Mouse (Mus musculus) cerebellum, adult 2 months (tissue): ENCODE data around the gene Rbms3. TPM values are rescaled to one million over a fixed set of nuclear protein-coding genes. Genes with fewer than 3 reads are reported as not detected.

Source experiments
- DNase-seq, 2 experiments: peaks; one replicate each; pipeline ENCODE4 v3.0.0; 2021
- H3K27ac ChIP-seq: fragments of 200-500 bp; 2 replicates; pipeline ENCODE4 v1.5.1; 2012; ENCODE audit warnings: low read length, control low read depth, inconsistent platforms; ENCODE audit not compliant: insufficient read depth
- H3K27me3 ChIP-seq: fragments of 200-500 bp; 2 replicates; pipeline ENCODE4 v1.6.1; 2012; ENCODE audit warnings: inconsistent platforms, mild to moderate bottlenecking, low read length, moderate library complexity; ENCODE audit not compliant: control insufficient read depth, insufficient read depth
- H3K4me1 ChIP-seq: fragments of 200-500 bp; 2 replicates; pipeline ENCODE4 v1.6.1; 2011; ENCODE audit warnings: low read length; ENCODE audit not compliant: control insufficient read depth, insufficient read depth
- H3K4me3 ChIP-seq: fragments of 200-500 bp; replicated peaks from 2 replicates; pipeline ENCODE3; 2011; ENCODE audit warnings: mild to moderate bottlenecking, low read depth, low read length, control low read depth; ENCODE audit not compliant: insufficient read depth
- CTCF ChIP-seq: fragments of 200-500 bp; IDR thresholded peaks from 2 replicates; pipeline ENCODE4 v1.5.1; 2011; ENCODE audit warnings: low read depth, mild to moderate bottlenecking, control low read depth, low read length, moderate library complexity, borderline replicate concordance; ENCODE audit not compliant: insufficient read depth
- POLR2A ChIP-seq: fragments of 200-500 bp; IDR thresholded peaks from 2 replicates; pipeline ENCODE4 v1.6.1; 2011; ENCODE audit warnings: low read length, control low read depth, borderline replicate concordance; ENCODE audit not compliant: insufficient read depth
- WGBS: fragments of 180-500 bp; shearing (Covaris S2); methylation state at CpG from one replicate; pipeline ENCODE4 v1.1.7; 2018; 5-methylcytosine and 5-hydroxymethylcytosine counted together
- polyA plus RNA-seq: library from polyadenylated mRNA; depleted of rRNA; stranded (reverse); fragments of >200 nt; gene quantifications from 2 replicates; pipeline ENCODE4 v1.2.3, GENCODE M21; 2012

The Rbms3 gene
- polyA plus RNA-seq, 1 experiment = 13.3 TPM

DNA sequence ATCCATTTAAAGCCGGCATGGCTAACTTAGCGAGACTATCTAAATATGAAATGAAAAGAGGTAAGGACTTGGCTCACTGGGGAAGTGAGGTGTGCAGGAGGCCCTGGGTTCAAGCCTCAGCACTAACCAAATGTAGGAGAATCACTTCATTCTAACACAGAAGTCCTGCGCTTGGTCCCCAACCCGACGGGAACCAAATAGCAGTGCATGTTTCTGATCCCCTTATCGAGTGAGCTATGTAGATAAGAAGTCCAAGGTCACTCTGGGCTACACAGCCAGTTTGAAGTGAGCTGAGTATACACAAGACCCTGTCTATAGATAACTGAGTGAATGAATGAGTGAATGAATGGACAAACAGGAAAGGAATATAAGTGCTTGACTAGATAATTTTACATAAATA is 508.1 kb downstream of the Rbms3 start:
- 93% methylated on average over 6 of the region's 6 CpGs for WGBS
- Histone ChIP-seq H3K27ac (no peak overlapping the region), H3K4me1 (no peaks in the 10 kb centered on the region), H3K4me3 (no peak overlapping the region), H3K27me3 (no peaks in the 10 kb centered on the region)
- no peak for DNase-seq
- TF ChIP-seq CTCF = no peak
- no peak for TF ChIP-seq POLR2A

DNA sequence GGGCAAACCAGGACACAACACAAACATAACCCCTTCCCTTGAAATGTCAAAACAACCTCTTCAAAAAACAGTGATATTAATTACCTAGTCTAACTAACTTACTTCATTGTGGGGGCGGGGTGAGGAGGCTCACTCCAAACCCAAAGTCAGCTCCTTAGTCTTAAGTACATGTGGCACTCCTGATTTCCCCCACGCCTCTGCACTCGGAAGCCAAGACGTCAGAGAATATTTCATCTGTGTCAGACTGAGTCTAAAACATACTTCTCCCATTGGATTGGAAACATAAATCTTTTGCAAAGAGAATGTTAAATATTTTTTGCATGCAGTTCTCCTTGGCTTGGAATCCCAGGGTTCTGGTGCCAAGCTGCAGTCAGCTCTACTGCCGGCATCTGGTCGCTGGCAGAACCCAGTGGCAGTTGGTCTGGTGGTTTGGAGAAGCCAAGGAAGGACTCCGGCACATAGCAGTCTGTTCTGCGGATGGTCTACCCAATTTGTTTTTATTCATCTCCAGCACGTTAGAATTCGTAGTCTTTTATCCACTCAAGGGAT is 512.5 kb downstream of the Rbms3 start:
- Histone ChIP-seq H3K27ac (no peak overlapping the region), H3K4me1 (no peaks in the 10 kb centered on the region), H3K4me3 (no peak overlapping the region), H3K27me3 (no peaks in the 10 kb centered on the region)
- no peak for TF ChIP-seq POLR2A
- TF ChIP-seq CTCF = no peak
- 22% methylated on average over 10 of the region's 10 CpGs for WGBS
- no peak for DNase-seq

DNA sequence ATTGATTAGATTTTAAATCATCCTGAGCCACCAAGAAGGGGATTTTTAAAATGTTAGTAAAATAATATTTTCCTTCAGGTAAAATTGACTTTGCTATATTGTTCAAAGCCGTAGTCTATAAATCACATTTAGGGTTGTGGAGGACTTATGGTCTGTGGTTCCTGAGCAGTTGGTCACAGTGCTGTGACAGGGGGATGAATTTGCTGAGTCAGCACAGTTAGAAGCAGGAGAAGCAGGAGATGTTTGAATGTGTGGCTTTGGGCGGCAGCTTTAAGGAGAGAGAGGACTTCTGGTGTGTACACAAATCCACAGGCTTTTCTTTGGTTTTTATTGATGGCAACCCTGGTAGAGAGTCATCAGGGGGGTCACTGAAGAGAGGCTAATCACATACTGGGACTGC is 514.1 kb downstream of the Rbms3 start:
- WGBS = 98% methylated on average over 2 of the region's 2 CpGs
- TF ChIP-seq POLR2A (no peak), CTCF (no peak)
- Histone ChIP-seq H3K27me3 (no peaks in the 10 kb centered on the region), H3K4me3 (no peak overlapping the region), H3K27ac (no peak overlapping the region), H3K4me1 (no peaks in the 10 kb centered on the region)
- no peak for DNase-seq

DNA sequence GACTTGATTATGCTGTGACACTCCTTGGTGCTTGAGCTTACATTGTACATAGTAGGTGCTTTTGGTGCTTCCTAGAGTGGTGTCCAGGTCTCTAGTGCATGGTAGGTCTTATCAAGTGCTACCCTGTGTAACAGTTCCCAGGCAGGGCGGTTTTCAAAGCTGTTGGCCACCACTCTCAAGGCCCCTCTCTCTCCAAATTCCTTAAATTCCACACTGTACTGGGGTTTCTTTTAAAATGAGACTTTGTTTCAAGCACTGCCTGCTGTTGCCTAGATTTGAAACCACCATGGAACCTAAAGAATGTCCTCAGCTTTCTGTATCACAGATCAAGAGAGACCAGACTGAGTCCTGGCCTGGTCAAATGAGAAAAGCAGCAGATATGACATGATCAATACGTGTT is 516.1 kb downstream of the Rbms3 start:
- no peak for DNase-seq
- Histone ChIP-seq H3K27ac (no peak overlapping the region), H3K27me3 (no peaks in the 10 kb centered on the region), H3K4me1 (no peaks in the 10 kb centered on the region), H3K4me3 (no peak overlapping the region)
- 84% methylated on average over 2 of the region's 2 CpGs for WGBS
- TF ChIP-seq CTCF (no peak), POLR2A (no peak)

DNA sequence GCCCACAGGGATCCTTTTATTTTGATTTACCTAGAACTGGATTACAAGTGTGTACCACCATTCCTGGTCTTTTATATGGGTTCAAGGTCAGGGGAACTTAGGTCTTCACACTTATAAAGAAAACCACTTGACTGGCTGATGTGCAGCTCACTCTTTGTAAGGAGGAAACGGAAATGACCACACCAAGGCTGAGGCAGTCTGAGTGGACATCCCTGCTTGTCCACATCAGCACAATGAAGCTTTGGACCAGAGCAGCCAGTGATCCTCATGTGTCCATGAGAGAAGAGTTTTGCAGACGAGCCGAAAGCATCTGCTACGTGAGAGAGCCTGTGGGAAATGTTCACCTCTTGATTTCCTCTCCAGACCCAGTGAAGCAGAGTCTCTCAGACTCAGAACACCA is 521.8 kb downstream of the Rbms3 start:
- DNase-seq = no peak
- no peaks in the 10 kb centered on the region for H3K27me3 ChIP-seq
- no peak overlapping the region for H3K4me3 ChIP-seq
- TF ChIP-seq CTCF (no peak), POLR2A (no peak)
- H3K4me1 ChIP-seq = no peaks in the 10 kb centered on the region
- 94% methylated on average over 4 of the region's 4 CpGs for whole genome bisulfite sequencing
- H3K27ac ChIP-seq = no peak overlapping the region

DNA sequence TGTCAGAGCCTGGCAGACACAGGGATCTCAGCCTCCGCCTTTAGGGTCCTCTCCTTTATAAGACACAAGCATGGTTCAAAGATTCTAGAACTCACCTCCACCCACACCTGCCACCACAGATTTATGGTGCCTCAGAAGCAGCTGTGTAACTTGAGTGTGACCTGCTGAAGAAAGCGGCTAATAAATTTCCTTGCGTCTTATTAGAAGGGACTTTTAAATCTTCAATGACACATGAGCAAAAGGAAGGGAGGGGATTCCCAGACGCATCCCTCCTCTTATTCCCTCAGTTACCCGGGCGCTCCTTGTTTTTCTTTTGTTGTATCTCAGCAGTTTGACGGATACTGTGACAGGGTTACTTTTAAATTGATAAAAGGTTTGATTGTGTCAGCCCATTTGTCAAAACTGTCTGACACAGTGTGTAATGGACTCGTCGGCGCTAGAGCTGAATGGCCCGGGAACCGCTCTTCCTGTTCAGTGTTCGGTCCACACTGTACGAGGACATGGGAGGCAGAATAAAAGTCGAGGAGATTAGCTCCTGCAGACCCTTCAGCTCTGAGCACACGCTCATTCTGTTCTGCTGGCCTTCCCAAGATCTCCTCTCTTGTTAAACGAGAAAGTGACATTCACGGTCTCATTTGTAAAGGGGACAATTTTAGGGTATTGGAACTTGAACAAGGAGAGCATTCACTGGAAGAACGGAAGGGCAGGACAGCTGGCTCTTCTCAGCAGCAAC is 527.3 kb downstream of the Rbms3 start:
- no peak overlapping the region for H3K27ac ChIP-seq

DNA sequence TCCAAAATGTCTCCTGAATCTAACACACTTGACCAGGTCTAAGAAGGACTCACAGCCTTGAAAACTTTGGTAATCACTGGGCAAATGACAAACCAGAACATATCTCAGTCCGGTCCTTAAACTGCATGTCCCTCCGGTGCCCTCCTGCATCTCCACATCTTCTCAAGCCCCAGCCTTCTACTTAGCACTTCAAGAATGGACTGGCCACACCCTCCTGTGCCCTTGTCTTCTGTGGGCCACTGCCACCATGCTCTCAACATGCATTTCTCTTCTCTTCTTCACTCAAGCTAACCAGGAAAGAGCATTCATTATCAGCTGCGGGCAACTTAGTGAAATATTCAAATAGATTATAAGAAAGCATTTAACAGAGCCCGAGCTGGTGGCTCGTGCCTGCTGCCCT is 529.5 kb downstream of the Rbms3 start:
- Histone ChIP-seq H3K27me3 (peaks cover 1% of the 10 kb centered on the region; the same call in 1 of the 2 replicates), H3K4me1 (no peaks in the 10 kb centered on the region), H3K4me3 (no peak overlapping the region), H3K27ac (no peak overlapping the region)
- TF ChIP-seq POLR2A (no peak), CTCF (no peak)
- no peak for DNase-seq
- WGBS = 97% methylated on average over 5 of the region's 5 CpGs

More for the DNA sequence above, 527.3 kb downstream of the Rbms3 start:
- Histone ChIP-seq H3K4me3 (no peak overlapping the region), H3K4me1 (no peaks in the 10 kb centered on the region), H3K27me3 (peaks cover 1% of the 10 kb centered on the region; the same call in 1 of the 2 replicates)
- TF ChIP-seq CTCF (no peak), POLR2A (no peak)
- no peak for DNase-seq
- WGBS = 69% methylated on average over 19 of the region's 19 CpGs

DNA sequence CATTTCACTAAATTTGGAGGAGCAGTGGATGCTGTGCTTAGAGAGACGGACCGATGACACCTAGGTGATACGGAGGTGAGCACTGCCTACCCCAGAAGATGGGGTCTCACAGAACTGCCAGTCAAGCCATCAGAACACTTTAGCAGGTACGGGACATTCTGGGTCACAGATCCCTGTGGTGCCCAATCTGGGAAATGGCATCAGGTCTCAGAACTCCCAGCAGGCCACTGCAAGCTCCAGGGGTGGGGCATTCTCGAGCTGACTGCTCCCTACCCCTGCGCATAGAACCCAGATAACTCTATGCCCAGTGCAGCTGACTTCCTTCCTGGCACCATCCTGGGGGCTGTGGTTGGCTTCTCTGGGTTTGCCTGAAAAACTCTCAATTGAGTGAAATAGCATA is 536.2 kb downstream of the Rbms3 start:
- Histone ChIP-seq H3K4me3 (no peak overlapping the region), H3K27me3 (no peaks in the 10 kb centered on the region; the same call in 1 of the 2 replicates), H3K4me1 (peaks cover 10% of the 10 kb centered on the region), H3K27ac (no peak overlapping the region)
- no peak for TF ChIP-seq POLR2A
- no peak for TF ChIP-seq CTCF
- DNase-seq = no peak
- WGBS = 75% methylated on average over 6 of the region's 6 CpGs
